Mouse (Mus musculus) limb, embryonic 11.5 days (tissue): ENCODE measurements around the gene Coch. TPM values are rescaled to one million over a fixed set of nuclear protein-coding genes. Genes with fewer than 3 reads are reported as not detected.

Experiments used
- polyA plus RNA-seq: library from polyadenylated mRNA; unstranded; fragments of >200 nt; fragmentation: Nextera tagmentation; extraction: Ambion mirVana; gene quantifications from 2 replicates; pipeline ENCODE4 v1.2.1, GENCODE M21; 2014

Coch gene
- polyA plus RNA-seq, 1 experiment from 2014 or later: 1.3 TPM

Other genes starting within 250 kb of the Coch start
- gene G2e3, start 245.3 kb upstream of the Coch start, polyA plus RNA-seq: 39.7 and 46.5 TPM in 2 replicates
- gene Scfd1, start 215.8 kb upstream of the Coch start, polyA plus RNA-seq: 73.4 and 74.0 TPM in 2 replicates
- 37.8 and 38.5 TPM in 2 replicates for gene Ap4s1, start 97.7 kb downstream of the Coch start, polyA plus RNA-seq
- gene Strn3, start 98.6 kb downstream of the Coch start, polyA plus RNA-seq: 49.7 and 56.0 TPM in 2 replicates
- 40.0 and 43.1 TPM in 2 replicates for gene Hectd1, start 236.2 kb downstream of the Coch start, polyA plus RNA-seq